Mouse (Mus musculus) frontal cortex, postnatal 10 days (tissue): ENCODE data around the gene Tbc1d25.
A peak's percentile ranks its signal among the peaks of the same experiment; 100 is the strongest.

Source experiments
- DNase-seq, 2 experiments: peaks; one replicate each; pipeline ENCODE4 v3.0.0; 2022; ENCODE audit warnings: low spot score in 2 of 2, mixed read lengths in 1 of 2

Tbc1d25 gene

DNA sequence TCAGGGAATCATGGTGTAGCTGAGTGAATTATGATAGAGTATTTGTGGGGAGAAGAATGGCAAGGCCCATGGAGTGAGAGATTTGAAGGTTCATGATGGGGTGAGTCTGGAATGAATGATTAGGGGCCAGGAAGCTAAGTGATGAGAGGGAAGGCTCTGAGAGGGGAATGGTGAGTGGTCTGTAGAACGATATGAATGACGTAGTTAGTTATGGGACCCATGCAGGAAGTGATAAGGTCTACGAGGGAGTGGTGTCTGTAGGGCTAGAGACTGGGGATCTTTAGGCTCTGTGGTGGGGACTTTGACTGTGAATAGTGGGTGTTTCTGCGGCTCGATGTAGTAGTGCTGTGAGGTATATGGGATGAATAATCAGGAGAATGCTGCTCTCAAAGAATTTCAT is 3.7 kb upstream of the Tbc1d25 start:
- DNase-seq = no peak

DNA sequence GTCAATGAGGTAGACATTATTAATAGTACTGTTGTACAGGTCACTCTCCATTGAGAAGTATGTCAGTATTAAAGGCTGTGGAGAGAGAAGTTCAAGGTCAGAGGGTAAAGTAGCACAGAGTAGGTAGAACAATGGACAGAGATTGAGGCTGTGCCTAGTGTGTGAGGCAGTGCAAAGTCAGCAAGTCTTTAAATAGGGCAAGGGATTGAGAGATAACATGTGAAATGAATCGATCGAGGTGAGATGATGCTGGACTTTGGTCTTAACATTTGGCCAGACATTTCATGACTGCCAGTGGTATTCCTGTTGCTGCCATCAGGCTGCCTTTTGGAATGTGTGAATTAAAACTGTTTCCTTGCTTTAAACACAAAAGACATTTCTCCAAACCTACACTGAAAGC is 2.9 kb upstream of the Tbc1d25 start:
- no peak for DNase-seq

GRCm38 (mm10) chrX:8175169-8175503 is 845 bp downstream of the Tbc1d25 start:
- no peak for DNase-seq

GRCm38 (mm10) chrX:8167716-8168647 is 8.0 kb downstream of the Tbc1d25 start:
- DNase-seq = no peak

DNA sequence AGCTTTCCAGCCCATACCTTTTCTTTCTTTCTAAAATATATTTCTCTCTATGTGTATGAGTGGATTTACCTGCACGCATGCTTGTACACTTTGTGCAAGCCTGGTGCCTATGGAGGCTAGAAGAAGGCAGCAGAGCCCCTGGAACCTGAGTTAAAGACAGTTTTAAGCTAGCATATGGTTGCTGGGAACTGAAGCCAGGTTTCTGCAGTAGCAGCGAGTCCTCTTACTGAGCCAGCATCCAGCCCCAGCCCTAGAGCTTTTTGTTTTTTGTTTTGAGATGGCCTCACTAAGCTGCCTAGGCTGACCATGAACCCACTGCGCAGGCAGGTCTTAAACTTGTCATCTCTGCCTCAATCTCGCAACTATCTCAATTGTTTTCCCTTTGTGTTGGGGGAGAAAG is 11.5 kb downstream of the Tbc1d25 start:
- no peak for DNase-seq

DNA sequence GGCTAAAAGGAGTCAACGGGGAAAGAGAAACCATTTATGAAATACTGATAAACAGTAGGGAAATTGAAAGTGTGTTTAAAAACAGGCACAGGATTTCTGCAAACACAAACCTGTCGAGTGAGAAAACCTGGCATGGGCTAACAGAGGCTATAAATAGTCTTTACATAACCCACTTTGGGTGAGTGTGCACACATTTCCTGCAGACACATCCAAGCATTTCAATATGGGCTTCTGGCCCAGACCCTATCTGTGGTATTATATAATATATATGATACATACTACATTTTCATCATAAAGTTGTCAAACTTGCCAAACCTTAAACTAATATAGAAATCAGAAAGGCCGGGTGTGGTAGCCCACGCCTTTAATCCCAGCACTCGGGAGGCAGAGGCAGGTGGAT is 12.9 kb downstream of the Tbc1d25 start:
- no peak for DNase-seq

GRCm38 (mm10) chrX:8145153-8145991 is 30.6 kb downstream of the Tbc1d25 start, which contains the start of gene Rbm3:
Gene Rbm3, minus strand, starts transcription at chrX:8145880.
- peak; percentile 80 to 84 for DNase-seq

GRCm38 (mm10) chrX:8143750-8144149 is 32.2 kb downstream of the Tbc1d25 start:
- no peak for DNase-seq

DNA sequence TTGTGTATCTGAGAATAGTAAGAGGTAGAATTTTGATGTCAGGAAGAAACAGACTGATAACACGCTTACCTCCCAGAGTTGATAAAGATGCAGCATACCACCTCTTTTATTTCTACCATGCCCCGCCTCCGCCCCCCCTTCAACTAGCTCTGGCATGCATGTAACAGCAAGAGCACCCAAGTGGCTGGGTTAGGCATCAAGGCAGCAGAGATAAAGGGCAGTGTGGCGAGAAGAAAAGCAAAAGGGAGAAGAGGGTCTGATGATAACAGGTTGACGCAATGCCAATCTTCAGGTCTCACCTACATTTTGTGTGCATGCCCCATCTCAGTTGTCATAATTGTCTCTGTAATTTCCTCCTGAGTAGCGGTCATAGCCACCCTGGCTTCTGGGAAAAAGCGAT is 33.0 kb downstream of the Tbc1d25 start:
- no peak for DNase-seq

DNA sequence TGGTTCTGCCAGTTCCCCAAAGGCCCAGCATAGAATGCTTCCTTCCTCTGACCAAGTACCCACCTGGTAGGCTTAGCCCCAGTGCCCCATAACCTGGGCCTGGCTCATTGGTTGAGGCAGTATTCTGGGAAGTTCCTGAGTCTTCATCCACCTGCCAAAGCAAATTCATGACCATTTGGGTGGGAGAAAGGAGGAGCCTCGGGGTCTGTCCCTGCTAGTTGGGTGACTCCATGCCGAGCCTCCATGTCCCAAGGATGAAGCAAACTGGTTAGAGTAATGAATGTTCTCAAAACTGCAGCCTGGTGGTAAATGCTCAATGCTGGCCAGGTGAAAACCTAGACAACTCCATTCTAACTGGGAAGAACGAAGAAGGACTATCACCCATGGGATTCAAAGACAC is 34.9 kb downstream of the Tbc1d25 start:
- no peak for DNase-seq

GRCm38 (mm10) chrX:8140446-8140845 is 35.5 kb downstream of the Tbc1d25 start:
- DNase-seq = no peak

DNA sequence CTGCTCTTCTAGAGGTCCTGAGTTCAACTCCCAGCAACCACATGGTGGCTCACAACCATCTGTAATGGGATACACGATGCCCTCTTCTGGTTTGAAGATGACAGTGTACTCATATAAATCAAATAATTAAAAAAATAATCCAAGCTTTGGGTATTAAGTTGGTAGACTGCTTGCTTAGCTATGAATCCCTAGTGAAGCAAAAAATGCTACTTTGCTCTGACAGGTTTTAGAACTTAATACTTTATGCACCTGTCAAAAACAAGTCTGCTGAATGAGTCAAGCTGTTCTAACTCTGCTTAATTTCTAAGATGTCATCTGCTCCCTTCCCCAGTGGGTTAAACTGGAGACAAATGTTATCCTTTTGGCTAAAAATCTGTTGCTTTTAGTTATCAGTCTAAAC is 36.5 kb downstream of the Tbc1d25 start:
- DNase-seq = no peak

DNA sequence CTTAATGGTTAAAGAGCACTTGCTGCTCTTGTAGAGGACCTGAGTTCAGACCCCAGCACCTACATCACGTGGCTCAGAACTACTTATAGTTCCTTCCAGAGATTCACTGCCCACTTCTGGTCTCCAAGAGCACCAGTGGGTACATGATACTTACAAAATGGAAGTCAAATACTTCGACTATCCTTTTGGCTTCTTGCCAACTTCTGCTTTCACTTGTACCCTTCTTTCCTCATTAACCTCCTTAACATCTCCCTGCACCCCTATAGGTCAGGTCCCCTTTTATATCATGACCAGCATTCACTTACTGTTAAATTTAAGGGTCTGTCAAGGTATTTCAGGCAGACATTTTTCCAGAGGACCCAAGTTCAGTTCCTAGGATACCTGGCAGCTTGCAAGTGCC is 40.1 kb downstream of the Tbc1d25 start:
- DNase-seq = no peak

GRCm38 (mm10) chrX:8132017-8132976 is 43.7 kb downstream of the Tbc1d25 start, which contains the start of gene Wdr13:
Gene Wdr13, minus strand, starts transcription at chrX:8132892.
- peak; percentile 86 to 88 for DNase-seq

DNA sequence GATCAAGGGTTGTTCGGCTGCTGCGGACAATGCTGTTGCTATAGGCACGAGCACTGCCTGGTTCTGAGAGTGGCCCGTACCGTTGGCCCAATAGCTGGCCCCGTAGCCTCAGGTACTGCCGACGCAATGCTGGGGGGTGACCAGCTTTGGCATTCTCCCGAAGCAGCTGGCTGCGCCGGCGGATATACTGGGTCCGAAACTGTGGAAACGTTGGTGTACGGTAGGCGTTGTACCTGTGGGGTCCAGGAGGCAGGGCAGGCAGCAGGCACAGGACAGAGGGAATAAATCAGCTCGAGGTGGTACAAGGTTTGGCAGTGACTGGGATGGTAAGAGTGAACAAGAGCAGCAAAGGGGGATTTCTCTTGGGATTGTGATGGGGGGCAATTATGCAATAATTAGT is 44.6 kb downstream of the Tbc1d25 start:
- DNase-seq = no peak

- no peak for DNase-seq
Measured at GRCm38 (mm10) chrX:8125235-8125634, 50.7 kb downstream of the Tbc1d25 start.

DNA sequence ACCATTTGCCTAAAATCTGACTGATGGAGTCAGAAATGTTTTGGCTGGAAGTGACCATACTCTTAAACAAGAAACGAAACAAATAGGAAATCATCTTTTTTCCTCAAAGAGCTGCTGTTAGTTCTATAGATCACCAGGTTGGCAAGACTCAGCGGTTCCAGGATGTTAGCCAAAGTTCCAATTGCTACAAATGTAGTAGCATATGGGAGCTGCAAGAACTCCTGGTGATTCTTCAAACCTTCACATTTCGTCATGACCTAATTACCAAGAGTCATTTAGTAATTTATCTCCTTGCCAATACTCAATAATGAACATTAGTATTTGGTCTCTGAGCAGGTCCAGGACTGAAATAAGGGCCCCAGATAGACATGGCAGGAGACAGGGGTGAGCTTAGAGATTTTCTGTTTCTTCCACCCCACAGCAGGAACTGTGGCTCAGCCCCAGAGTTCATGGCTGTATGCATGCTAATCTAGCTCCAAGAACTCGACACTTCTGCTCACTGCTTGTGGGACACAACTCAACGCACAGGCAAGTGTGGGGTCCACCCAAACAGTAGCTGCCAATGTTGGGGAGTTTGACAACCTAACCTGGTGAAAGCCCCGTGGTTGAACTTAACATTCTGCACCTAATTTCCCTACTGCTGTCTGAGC is 52.0 kb downstream of the Tbc1d25 start:
- DNase-seq = no peak

GRCm38 (mm10) chrX:8117264-8117663 is 58.7 kb downstream of the Tbc1d25 start:
- DNase-seq = no peak

DNA sequence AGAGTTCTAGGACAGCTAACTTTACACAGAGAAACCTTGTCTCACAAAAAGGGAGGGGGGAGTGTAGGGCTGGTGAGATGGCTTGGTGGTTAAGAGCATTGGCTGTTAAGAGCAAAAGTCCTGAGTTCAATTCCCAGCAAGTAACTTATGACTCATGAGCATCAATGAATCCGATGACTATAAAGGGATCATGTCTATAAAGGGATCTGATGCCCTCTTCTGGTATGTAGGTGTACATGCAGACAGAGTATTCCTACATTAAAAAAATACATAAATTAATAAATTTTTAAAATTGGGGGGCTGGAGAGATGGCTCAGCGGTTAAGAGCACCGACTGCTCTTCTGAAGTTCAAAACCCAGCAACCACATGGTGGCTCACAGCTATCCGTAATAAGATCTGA is 60.7 kb downstream of the Tbc1d25 start:
- DNase-seq = no peak

DNA sequence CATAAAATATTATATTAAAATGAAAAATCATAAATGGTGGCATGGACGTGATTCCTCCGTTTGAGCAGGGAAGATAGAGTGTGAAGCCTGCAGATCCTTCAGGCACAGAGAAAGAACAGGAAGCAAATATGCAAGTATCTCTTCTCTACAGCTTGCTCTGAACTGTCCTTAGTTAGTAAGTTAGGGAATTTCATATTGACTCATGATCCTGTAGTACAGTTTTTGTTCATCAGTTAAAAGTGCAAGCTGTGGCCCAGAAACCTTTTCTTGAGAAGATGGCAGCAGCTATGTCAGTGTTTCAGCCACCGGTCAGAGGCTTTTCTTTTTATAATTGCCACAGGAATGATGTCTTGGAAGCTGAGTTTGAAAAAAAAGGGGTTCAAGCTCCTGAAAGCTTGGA is 71.0 kb downstream of the Tbc1d25 start:
- DNase-seq = no peak
